Mouse (Mus musculus) brain, embryonic 14.5 days (tissue): ENCODE results near the gene Eif5.

ENCODE experiments used
- CTCF ChIP-seq: fragments of 200-500 bp; IDR thresholded peaks from 2 replicates; pipeline ENCODE4 v1.5.1; 2012; ENCODE audit warnings: inconsistent platforms, mild to moderate bottlenecking, moderate library complexity, borderline replicate concordance; ENCODE audit not compliant: insufficient read depth, insufficient read length; ENCODE audit errors: extremely low read depth
- POLR2A ChIP-seq: fragments of 200-500 bp; IDR thresholded peaks from 2 replicates; pipeline ENCODE4 v1.6.1; 2012; ENCODE audit warnings: mild to moderate bottlenecking, inconsistent platforms, borderline replicate concordance; ENCODE audit not compliant: poor library complexity, insufficient read depth, insufficient read length, severe bottlenecking; ENCODE audit errors: extremely low read depth

GRCm38 (mm10) chr12:111565363-111565762 lies 27.5 kb downstream of the Eif5 start:
- TF ChIP-seq CTCF (no peak), POLR2A (no peak)
